Mouse (Mus musculus) liver, embryonic 12.5 days (tissue): Measurements from ENCODE around the gene 1700017B05Rik. TPM values are rescaled to one million over a fixed set of nuclear protein-coding genes. Genes with fewer than 3 reads are reported as not detected.
A peak's percentile ranks its signal among the peaks of the same experiment; 100 is the strongest.

Experiments used
- ATAC-seq: fragments of 200-750 bp; cut with Nextera tagmentation; 2 replicates; pipeline ENCODE4 v1.8.0; 2017; ENCODE audit warnings: moderate number of reproducible peaks, mild to moderate bottlenecking, moderate library complexity
- H3K27ac ChIP-seq: fragments of 300-500 bp; sonication (generic); 2 replicates; pipeline ENCODE4 v1.5.1; 2016; ENCODE audit warnings: mild to moderate bottlenecking
- H3K27me3 ChIP-seq: fragments of 300-500 bp; sonication (generic); replicated peaks from 2 replicates; pipeline ENCODE4 v1.6.1; 2016; ENCODE audit warnings: mild to moderate bottlenecking, moderate library complexity
- H3K36me3 ChIP-seq: fragments of 300-500 bp; sonication (generic); 2 replicates; pipeline ENCODE4 v1.6.1; 2016; ENCODE audit warnings: mild to moderate bottlenecking, moderate library complexity
- H3K4me1 ChIP-seq: fragments of 300-500 bp; sonication (generic); 2 replicates; pipeline ENCODE4 v1.6.1; 2016
- H3K4me2 ChIP-seq: fragments of 300-500 bp; sonication (generic); 2 replicates; pipeline ENCODE4 v1.6.1; 2016; ENCODE audit warnings: mild to moderate bottlenecking, moderate library complexity
- H3K4me3 ChIP-seq: fragments of 300-500 bp; sonication (generic); 2 replicates; pipeline ENCODE4 v1.5.1; 2016; ENCODE audit warnings: mild to moderate bottlenecking, moderate library complexity
- H3K9ac ChIP-seq: fragments of 300-500 bp; sonication (generic); 2 replicates; pipeline ENCODE4 v1.6.1; 2016; ENCODE audit warnings: mild to moderate bottlenecking, moderate library complexity
- H3K9me3 ChIP-seq: fragments of 300-500 bp; sonication (generic); replicated peaks from 2 replicates; pipeline ENCODE4 v1.6.1; 2016; ENCODE audit warnings: mild to moderate bottlenecking, moderate library complexity
- WGBS: fragments of 180-500 bp; shearing (Covaris S2); methylation state at CpG from one replicate; pipeline ENCODE4 v1.1.7; 2016; ENCODE audit not compliant: insufficient replicate concordance; 5-methylcytosine and 5-hydroxymethylcytosine counted together
- polyA plus RNA-seq: library from polyadenylated mRNA; unstranded; fragments of >200 nt; fragmentation: Nextera tagmentation; extraction: Ambion mirVana; gene quantifications from 2 replicates; pipeline ENCODE4 v1.2.1, GENCODE M21; 2016

1700017B05Rik gene
- polyA plus RNA-seq, 1 experiment from 2014 or later: 23.4 TPM

- H3K9ac ChIP-seq: no peak overlapping the region
- H3K27me3 ChIP-seq: peaks cover 71% of the 10 kb centered on the region
- no peak overlapping the region for H3K4me3 ChIP-seq
- H3K9me3 ChIP-seq: no peaks in the 10 kb centered on the region
- H3K36me3 ChIP-seq: no peaks in the 10 kb centered on the region
- no peak overlapping the region for H3K27ac ChIP-seq
- 34% methylated on average over 9 of the region's 9 CpGs for WGBS
- H3K4me2 ChIP-seq: no peak overlapping the region
- no peak for ATAC-seq
- H3K4me1 ChIP-seq: peaks cover 57% of the 10 kb centered on the region
Observed at GRCm38 (mm10) chr9:57271837-57272562, 9.6 kb upstream of the 1700017B05Rik start.

GRCm38 (mm10) chr9:57271081-57271480 is 8.7 kb upstream of the 1700017B05Rik start:
- Histone ChIP-seq H3K4me1 (peaks cover 60% of the 10 kb centered on the region), H3K9ac (no peak overlapping the region), H3K36me3 (no peaks in the 10 kb centered on the region), H3K9me3 (no peaks in the 10 kb centered on the region), H3K4me2 (no peak overlapping the region), H3K27ac (no peak overlapping the region), H3K4me3 (no peak overlapping the region), H3K27me3 (peaks cover 76% of the 10 kb centered on the region)
- ATAC-seq: no peak
- WGBS: 67% methylated on average over 1 of the region's 1 CpGs

DNA sequence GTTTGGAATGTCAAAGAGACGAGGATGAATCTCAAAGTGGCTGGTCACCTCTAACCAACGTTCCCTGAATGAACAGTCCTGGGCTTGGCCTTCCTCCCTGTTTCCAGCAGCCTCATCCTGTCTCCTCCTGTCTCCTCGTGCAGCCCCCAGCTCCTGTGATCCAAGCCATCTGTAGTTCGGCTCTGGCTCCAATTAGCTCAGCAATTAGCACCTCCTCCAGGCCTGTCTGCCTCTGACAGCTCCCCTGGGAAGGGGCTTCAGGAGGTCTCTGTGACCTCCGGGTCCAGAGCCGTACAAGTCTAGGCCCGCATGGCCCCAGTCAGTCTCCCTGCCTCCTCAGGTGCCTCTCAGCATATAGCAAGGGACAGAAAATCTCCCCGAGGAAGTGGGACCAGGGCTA is 8.0 kb upstream of the 1700017B05Rik start:
- no peak overlapping the region for H3K27ac ChIP-seq
- H3K4me3 ChIP-seq: no peak overlapping the region
- peaks cover 81% of the 10 kb centered on the region for H3K27me3 ChIP-seq
- H3K36me3 ChIP-seq: no peaks in the 10 kb centered on the region
- ATAC-seq: no peak
- no peaks in the 10 kb centered on the region for H3K9me3 ChIP-seq
- WGBS: 35% methylated on average over 8 of the region's 8 CpGs
- H3K4me1 ChIP-seq: peaks cover 63% of the 10 kb centered on the region
- H3K9ac ChIP-seq: no peak overlapping the region
- no peak overlapping the region for H3K4me2 ChIP-seq

GRCm38 (mm10) chr9:57269384-57269783 is 7.0 kb upstream of the 1700017B05Rik start:
- Histone ChIP-seq H3K36me3 (no peaks in the 10 kb centered on the region), H3K9ac (no peak overlapping the region), H3K27ac (no peak overlapping the region), H3K4me2 (no peak overlapping the region), H3K4me1 (peaks cover 70% of the 10 kb centered on the region), H3K4me3 (no peak overlapping the region), H3K27me3 (peaks cover 84% of the 10 kb centered on the region), H3K9me3 (no peaks in the 10 kb centered on the region)
- WGBS: 17% methylated on average over 1 of the region's 1 CpGs
- 0 out of 2 replicates have a peak, but pooled peaks have one; percentile 4 for ATAC-seq

DNA sequence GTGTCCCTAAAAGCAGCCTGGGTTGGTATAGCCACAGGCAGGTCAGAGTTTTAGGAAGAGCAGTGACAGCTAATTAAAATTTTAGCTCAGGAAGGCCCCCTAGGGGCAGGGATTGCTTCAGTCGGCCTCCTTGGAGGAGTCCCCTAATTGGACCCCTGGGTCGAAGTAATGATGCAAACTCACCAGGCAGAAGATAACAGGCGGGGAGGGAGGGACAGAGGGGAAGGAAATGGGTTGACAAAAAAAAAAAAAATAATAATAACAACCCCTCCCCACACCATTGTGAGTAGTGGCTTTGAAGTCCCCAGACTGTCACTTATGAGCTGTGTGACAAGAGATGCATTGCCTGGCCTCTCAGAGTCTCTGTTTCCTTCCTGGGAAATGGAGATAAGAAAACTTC is 6.2 kb upstream of the 1700017B05Rik start:
- Histone ChIP-seq H3K9ac (no peak overlapping the region), H3K4me3 (no peak overlapping the region), H3K27ac (no peak overlapping the region), H3K9me3 (no peaks in the 10 kb centered on the region), H3K27me3 (peaks cover 76% of the 10 kb centered on the region), H3K4me1 (peaks cover 63% of the 10 kb centered on the region), H3K4me2 (no peak overlapping the region), H3K36me3 (no peaks in the 10 kb centered on the region)
- 2% methylated on average over 3 of the region's 3 CpGs for WGBS
- peak; percentile 34; the same call in 1 of the 2 replicates for ATAC-seq

DNA sequence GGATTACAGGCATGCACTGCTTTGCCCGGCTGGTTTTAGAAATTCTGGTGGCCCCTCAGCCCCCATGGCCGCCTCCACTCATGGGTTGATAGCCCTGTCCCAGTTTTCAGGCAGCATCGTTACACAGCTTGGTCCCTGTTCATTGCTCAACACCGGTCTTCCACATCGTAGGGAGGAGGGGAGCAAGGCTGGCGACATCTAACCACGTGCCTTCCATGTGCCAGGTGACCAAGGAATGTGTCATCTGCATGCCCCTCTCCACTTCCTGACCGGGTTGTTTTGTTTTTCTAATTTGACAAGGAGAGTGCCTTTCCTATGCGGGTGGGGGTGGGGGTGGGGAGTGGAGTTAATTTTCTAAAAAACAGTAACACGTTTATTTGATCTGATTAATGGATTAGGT is 5.7 kb upstream of the 1700017B05Rik start:
- H3K4me1 ChIP-seq: peaks cover 64% of the 10 kb centered on the region
- H3K4me2 ChIP-seq: no peak overlapping the region
- H3K9me3 ChIP-seq: no peaks in the 10 kb centered on the region
- WGBS: 22% methylated on average over 10 of the region's 10 CpGs
- H3K9ac ChIP-seq: no peak overlapping the region
- peaks cover 71% of the 10 kb centered on the region for H3K27me3 ChIP-seq
- no peak overlapping the region for H3K4me3 ChIP-seq
- ATAC-seq: no peak
- H3K36me3 ChIP-seq: no peaks in the 10 kb centered on the region
- H3K27ac ChIP-seq: no peak overlapping the region

- H3K9ac ChIP-seq: no peak overlapping the region
- H3K4me1 ChIP-seq: peaks cover 63% of the 10 kb centered on the region
- no peak overlapping the region for H3K4me2 ChIP-seq
- no peaks in the 10 kb centered on the region for H3K9me3 ChIP-seq
- H3K36me3 ChIP-seq: no peaks in the 10 kb centered on the region
- ATAC-seq: no peak
- peaks cover 64% of the 10 kb centered on the region for H3K27me3 ChIP-seq
- H3K27ac ChIP-seq: no peak overlapping the region
- 66% methylated on average over 5 of the region's 5 CpGs for WGBS
- no peak overlapping the region for H3K4me3 ChIP-seq
Observed at GRCm38 (mm10) chr9:57267421-57267820, 5.0 kb upstream of the 1700017B05Rik start.

GRCm38 (mm10) chr9:57265125-57265524 is 2.7 kb upstream of the 1700017B05Rik start:
- 44% methylated on average over 5 of the region's 5 CpGs for WGBS
- Histone ChIP-seq H3K27me3 (peaks cover 42% of the 10 kb centered on the region), H3K4me2 (no peak overlapping the region), H3K9ac (no peak overlapping the region), H3K27ac (no peak overlapping the region), H3K36me3 (no peaks in the 10 kb centered on the region), H3K4me1 (peaks cover 68% of the 10 kb centered on the region), H3K4me3 (no peak overlapping the region), H3K9me3 (no peaks in the 10 kb centered on the region)
- ATAC-seq: no peak

DNA sequence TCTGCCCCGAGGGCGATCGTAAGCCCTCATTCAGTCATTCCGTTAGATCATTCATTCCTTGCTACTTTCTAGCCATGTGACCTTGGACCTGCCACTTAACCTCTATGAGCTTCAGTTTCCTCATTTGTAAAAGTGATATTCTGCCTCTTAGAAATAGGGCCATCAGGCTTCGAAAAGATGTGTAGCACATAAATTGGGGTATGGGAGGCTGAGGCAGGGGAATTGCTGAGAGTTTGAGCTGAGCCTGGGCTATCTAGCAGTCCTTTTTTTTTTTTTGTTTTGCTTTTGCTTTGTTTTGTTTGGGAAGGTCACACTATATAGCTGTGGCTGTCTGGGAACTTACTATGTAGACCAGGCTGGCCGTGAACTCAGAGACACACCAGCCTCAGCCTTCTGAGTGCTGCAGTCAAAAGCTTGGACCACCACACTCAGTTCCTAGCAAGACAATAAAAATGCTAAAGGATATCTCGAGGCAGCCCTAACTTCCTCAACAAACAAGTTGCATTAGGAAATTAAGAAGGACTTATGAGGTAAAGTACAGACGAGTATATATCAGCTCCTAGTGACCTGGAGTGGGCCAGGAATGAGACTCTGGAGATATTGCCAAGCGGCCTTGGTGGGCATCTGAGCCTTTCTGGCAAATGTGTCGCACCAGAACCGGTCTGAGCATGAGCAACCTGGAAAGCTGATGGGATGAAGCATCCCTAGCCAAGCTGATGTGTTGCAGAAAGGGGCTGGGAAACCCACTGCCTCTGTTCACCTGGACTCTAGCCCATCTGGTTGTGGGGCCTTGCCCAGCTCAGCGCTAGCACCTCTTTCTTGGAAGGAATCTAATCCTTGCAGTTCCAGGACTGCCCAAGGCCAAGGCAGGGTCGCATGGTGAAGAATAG is 628 bp upstream of the 1700017B05Rik start:
- Histone ChIP-seq H3K9me3 (no peaks in the 10 kb centered on the region), H3K27ac (peak overlapping the region; percentile 86), H3K4me1 (peaks cover 60% of the 10 kb centered on the region), H3K36me3 (peaks cover 13% of the 10 kb centered on the region), H3K4me2 (peak overlapping the region; percentile 93), H3K4me3 (peak overlapping the region; percentile 92), H3K9ac (peak overlapping the region; percentile 97), H3K27me3 (peaks cover 29% of the 10 kb centered on the region)
- ATAC-seq: no peak
- WGBS: 38% methylated on average over 13 of the region's 13 CpGs

DNA sequence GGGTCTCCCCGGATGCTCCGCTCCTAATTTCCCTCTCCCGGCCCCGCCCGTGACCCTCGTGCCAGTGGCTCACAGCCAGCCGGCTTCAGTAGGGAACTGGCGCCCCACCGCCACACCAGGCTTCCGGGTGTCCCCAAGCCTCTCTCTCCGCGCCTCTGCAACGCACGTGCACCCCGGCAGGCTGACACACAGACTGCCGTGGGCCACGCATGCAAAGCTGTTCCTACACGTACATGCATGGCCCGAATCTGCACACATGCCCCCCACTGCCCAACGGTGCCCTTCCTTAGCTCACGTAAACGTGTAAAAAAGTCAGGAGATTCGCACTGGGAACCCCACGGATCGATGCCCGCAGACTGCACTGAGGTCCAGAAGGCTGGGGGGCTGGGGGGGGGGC is 898 bp downstream of the 1700017B05Rik start:
- Histone ChIP-seq H3K9me3 (no peaks in the 10 kb centered on the region), H3K4me1 (peaks cover 50% of the 10 kb centered on the region), H3K27ac (peak overlapping the region; percentile 86), H3K9ac (peak overlapping the region; percentile 97), H3K4me2 (peak overlapping the region; percentile 93), H3K27me3 (peaks cover 18% of the 10 kb centered on the region), H3K4me3 (peak overlapping the region; percentile 92), H3K36me3 (peaks cover 28% of the 10 kb centered on the region)
- ATAC-seq: 0 out of 2 replicates have a peak, but pooled peaks have one; percentile 22
- WGBS: under 1% methylated on average over 26 of the region's 26 CpGs

GRCm38 (mm10) chr9:57260940-57261339 is 1.5 kb downstream of the 1700017B05Rik start:
- H3K9me3 ChIP-seq: no peaks in the 10 kb centered on the region
- H3K27me3 ChIP-seq: peaks cover 13% of the 10 kb centered on the region
- no peak for ATAC-seq
- H3K4me3 ChIP-seq: peak overlapping the region; percentile 92
- peak overlapping the region; percentile 86 for H3K27ac ChIP-seq
- 18% methylated on average over 12 of the region's 12 CpGs for WGBS
- H3K9ac ChIP-seq: peak overlapping the region; percentile 97
- peaks cover 56% of the 10 kb centered on the region for H3K4me1 ChIP-seq
- peaks cover 34% of the 10 kb centered on the region for H3K36me3 ChIP-seq
- H3K4me2 ChIP-seq: peak overlapping the region; percentile 93

GRCm38 (mm10) chr9:57259736-57260135 is 2.7 kb downstream of the 1700017B05Rik start:
- Histone ChIP-seq H3K27ac (peak overlapping the region; percentile 86), H3K4me3 (peak overlapping the region; percentile 92), H3K27me3 (peaks cover under 1% of the 10 kb centered on the region; the same call in 1 of the 2 replicates), H3K9ac (0 out of 2 replicates have a peak overlapping the region, but pooled peaks have one; percentile 97), H3K4me2 (peak overlapping the region; percentile 93), H3K4me1 (peaks cover 56% of the 10 kb centered on the region), H3K36me3 (peaks cover 46% of the 10 kb centered on the region), H3K9me3 (no peaks in the 10 kb centered on the region)
- 0% methylated on average over 3 of the region's 3 CpGs for WGBS
- ATAC-seq: peak; percentile 53
